Mouse (Mus musculus): Measurements from ENCODE around the gene Ppp1r12b.

DNA sequence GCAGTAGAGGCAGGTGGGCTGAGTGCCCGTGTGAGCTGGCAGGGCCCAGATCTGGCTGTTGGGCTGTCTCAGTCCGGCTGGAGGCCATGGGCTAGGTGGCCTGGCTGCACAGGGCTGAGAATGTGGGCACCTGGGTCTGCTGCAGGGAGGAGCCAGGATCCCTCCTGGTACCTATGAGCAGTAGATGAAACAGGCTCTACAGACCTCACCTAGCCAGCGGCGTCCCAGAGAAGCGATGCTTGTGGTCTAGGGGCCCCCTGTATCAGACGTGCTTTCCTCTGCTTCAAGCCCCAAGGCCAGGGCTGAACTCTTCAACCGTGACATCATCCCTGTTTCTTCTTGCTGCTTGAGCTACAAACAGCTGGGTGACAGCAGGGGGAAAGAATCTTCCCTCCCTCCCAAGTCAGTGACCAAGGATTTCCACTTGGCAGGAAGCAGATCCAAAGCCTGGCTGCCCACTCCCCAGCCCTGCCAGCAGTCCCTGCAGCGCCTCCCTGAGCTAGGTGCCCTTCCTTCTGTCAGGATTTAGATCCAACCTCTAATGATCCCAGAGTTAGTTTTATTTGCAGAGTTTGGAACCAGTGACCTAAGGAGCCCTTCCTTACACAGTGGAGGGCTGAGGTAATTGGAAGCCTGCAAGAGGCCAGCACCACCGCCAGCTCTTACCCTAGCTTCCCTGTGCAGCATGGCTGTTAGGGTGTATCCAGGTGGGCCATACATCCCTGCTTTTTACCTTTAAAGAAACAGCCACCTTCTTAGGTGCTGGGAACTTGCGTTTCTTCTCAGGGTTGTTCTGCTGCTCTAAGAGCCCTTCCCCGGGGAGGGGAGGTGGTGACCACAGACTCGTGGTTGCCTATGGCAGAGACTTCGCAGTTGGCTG is 201.8 kb downstream of the Ppp1r12b start:
- no peak for TF ChIP-seq SMC3 (IDR thresholded peaks at IDR 0.05; ENCODE audit: low read depth, low read length)
- no peak for TF ChIP-seq RAD21 (IDR thresholded peaks at IDR 0.05; ENCODE audit: low read depth, low read length)
- no peak for TF ChIP-seq E2F4 (IDR thresholded peaks at IDR 0.05; ENCODE audit: borderline replicate concordance, low read depth, low read length)
- TF ChIP-seq USF1 (IDR thresholded peaks at IDR 0.05; ENCODE audit: low read depth, low read length) = no peak
- TF ChIP-seq POLR2A (IDR thresholded peaks at IDR 0.05; ENCODE audit: control insufficient read depth in 1 of 2, insufficient read depth in 1 of 2, low read depth in 1 of 2, low read length in 2 of 2, poor library complexity in 1 of 2) = no peak
- TF ChIP-seq EP300 (IDR thresholded peaks at IDR 0.05; ENCODE audit: low read depth in 1 of 2, low read length in 2 of 2) = no peak
- no peak for TF ChIP-seq CTCF (IDR thresholded peaks at IDR 0.05 in 2 of 3, conservative IDR thresholded peaks at IDR 0.05 in 1 of 3; ENCODE audit: control insufficient read depth in 1 of 3, insufficient read depth in 1 of 3, low read depth in 2 of 3, low read length in 3 of 3, poor library complexity in 1 of 3, severe bottlenecking in 1 of 3)
- TF ChIP-seq RCOR1 (IDR thresholded peaks at IDR 0.05; ENCODE audit: low read depth, low read length) = no peak
- TF ChIP-seq HCFC1 (IDR thresholded peaks at IDR 0.05; ENCODE audit: low read depth, low read length) = no peak

Measured in MEL (cell line).